Mouse (Mus musculus): ENCODE results near the gene Cobl.

- no peak for TF ChIP-seq CTCF (IDR thresholded peaks at IDR 0.05; ENCODE audit: low read depth)
- no peak for TF ChIP-seq EP300 (IDR thresholded peaks at IDR 0.05; ENCODE audit: low read depth)
These were observed 179.3 kb downstream of the Cobl start for GRCm38 (mm10) chr11:12285319-12286021.
